ENCODE assay signal across 10 mouse cellular contexts in the genomic region with DNA sequence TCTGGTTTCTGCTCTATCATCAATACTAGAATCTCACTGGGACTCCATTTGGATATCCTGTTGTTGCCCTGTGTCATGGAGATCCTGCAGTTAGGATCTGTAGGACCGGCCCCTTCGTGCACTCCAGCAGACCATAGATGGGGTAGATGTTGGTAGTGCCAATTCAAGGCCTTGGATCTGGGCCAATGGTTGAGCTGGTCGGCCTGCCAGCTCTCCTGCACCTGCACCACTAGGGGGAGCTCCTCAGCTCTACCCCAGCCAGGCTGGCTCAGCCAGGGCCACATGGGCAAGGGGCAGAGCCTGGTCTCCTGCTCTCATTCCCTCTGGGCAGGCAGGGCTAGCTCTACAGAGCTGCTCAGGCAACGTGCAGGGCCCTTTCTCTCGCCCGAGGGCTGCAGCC.
A peak's percentile ranks its signal among the peaks of the same experiment; 100 is the strongest.
DNase-seq lines count a peak whose midpoint lies in the region; ATAC-seq and TF ChIP-seq lines count a peak whose summit lies in the region.
"Had no signal": no experiment of that assay in that cellular context is flagged by ENCODE, and none has a peak within 500 bp of the region (broad histone marks: within the 10 kb centered on the region; RNA-seq: fewer than 3 reads in every experiment).

No protein-coding gene starts in this region.

- H3K36me3 ChIP-seq in hindbrain, embryonic 11.5 days (ENCODE audit: control insufficient read depth, insufficient read depth, low read length): no peaks in the 10 kb centered on the region
- no peaks in the 10 kb centered on the region for H3K36me3 ChIP-seq in hindbrain, embryonic 12.5 days
- H3K36me3 ChIP-seq in E14TG2a.4 (ENCODE audit: insufficient read depth, low read length): no peaks in the 10 kb centered on the region
- no peaks in the 10 kb centered on the region for H3K36me3 ChIP-seq in thymus, adult 2 months (ENCODE audit: control insufficient read depth, insufficient read depth, low read length)
- H3K36me3 ChIP-seq: embryonic facial prominence, embryonic 15.5 days had no signal

- peak; percentile 16 for DNase-seq in hindbrain, embryonic 11.5 days (ENCODE audit: low spot score)
- peak; percentile 66 for DNase-seq in induced T-regulatory cell, adult 2 months (ENCODE audit: low read depth)
- peak; percentile 68 for DNase-seq in thymus, adult 2 months
- DNase-seq in neural tube, embryonic 10.5 days (ENCODE audit: extremely low spot score, low spot score): no peak

- H3K9ac ChIP-seq in hindbrain, embryonic 11.5 days (ENCODE audit: low read depth, low read length): no peak overlapping the region
- H3K9ac ChIP-seq in hindbrain, embryonic 12.5 days: no peak overlapping the region
- H3K9ac ChIP-seq: embryonic facial prominence, embryonic 15.5 days; lung, embryonic 15.5 days had no signal

- H3K4me3 ChIP-seq in hindbrain, embryonic 11.5 days (ENCODE audit: low read depth, low read length): no peak overlapping the region
- no peak overlapping the region for H3K4me3 ChIP-seq in hindbrain, embryonic 12.5 days
- H3K4me3 ChIP-seq in E14TG2a.4 (replicated peaks; ENCODE audit: low read length): no peak overlapping the region
- no peak overlapping the region for H3K4me3 ChIP-seq in bone marrow macrophage, adult 2 months (ENCODE audit: insufficient read depth, low read length)
- H3K4me3 ChIP-seq in thymus, adult 2 months (ENCODE audit: control insufficient read depth, insufficient read depth, low read length): no peak overlapping the region
- H3K4me3 ChIP-seq: embryonic facial prominence, embryonic 15.5 days; lung, embryonic 15.5 days had no signal

- H3K27ac ChIP-seq in hindbrain, embryonic 11.5 days (ENCODE audit: low read depth, low read length): no peak overlapping the region
- no peak overlapping the region for H3K27ac ChIP-seq in hindbrain, embryonic 12.5 days
- no peak overlapping the region for H3K27ac ChIP-seq in bone marrow macrophage, adult 2 months (ENCODE audit: insufficient read depth, low read depth, low read length)
- H3K27ac ChIP-seq in thymus, adult 2 months (ENCODE audit: control insufficient read depth, insufficient read depth, low read length): no peak overlapping the region
- H3K27ac ChIP-seq: embryonic facial prominence, embryonic 15.5 days; lung, embryonic 15.5 days had no signal

- no peak for ATAC-seq in hindbrain, embryonic 11.5 days (ENCODE audit: low FRiP score)
- ATAC-seq in hindbrain, embryonic 12.5 days (ENCODE audit: low FRiP score): no peak
- peak; percentile 92 for ATAC-seq in megakaryocyte, adult 5-6 weeks (ENCODE audit: poor library complexity, severe bottlenecking)

- no peak for TF ChIP-seq POLR2A in bone marrow macrophage, adult 2 months (IDR thresholded peaks at IDR 0.05; ENCODE audit: borderline replicate concordance, low read depth, low read length)
- no peak for TF ChIP-seq POLR2A in thymus, adult 2 months (IDR thresholded peaks at IDR 0.05; ENCODE audit: control insufficient read depth, extremely low read depth, insufficient read depth, low read length, poor library complexity)

- H3K27me3 ChIP-seq in hindbrain, embryonic 11.5 days (ENCODE audit: control insufficient read depth, insufficient read depth, low read length): no peaks in the 10 kb centered on the region
- no peaks in the 10 kb centered on the region for H3K27me3 ChIP-seq in hindbrain, embryonic 12.5 days
- H3K27me3 ChIP-seq in E14TG2a.4 (ENCODE audit: insufficient read depth, low read length): no peaks in the 10 kb centered on the region
- no peaks in the 10 kb centered on the region for H3K27me3 ChIP-seq in thymus, adult 2 months (ENCODE audit: control insufficient read depth, insufficient read depth, low read length)
- H3K27me3 ChIP-seq: embryonic facial prominence, embryonic 15.5 days; lung, embryonic 15.5 days had no signal

- no peak overlapping the region for H3K4me2 ChIP-seq in hindbrain, embryonic 11.5 days (replicated peaks; ENCODE audit: low read depth, low read length)
- no peak overlapping the region for H3K4me2 ChIP-seq in hindbrain, embryonic 12.5 days (replicated peaks)
- H3K4me2 ChIP-seq: embryonic facial prominence, embryonic 15.5 days; lung, embryonic 15.5 days had no signal

- TF ChIP-seq CTCF in E14TG2a.4 (conservative IDR thresholded peaks at IDR 0.05; ENCODE audit: low read length): peak; percentile 81
- peak; percentile 73 for TF ChIP-seq CTCF in bone marrow macrophage, adult 2 months (IDR thresholded peaks at IDR 0.05; ENCODE audit: low read depth, low read length)
- TF ChIP-seq CTCF in thymus, adult 2 months (IDR thresholded peaks at IDR 0.05; ENCODE audit: borderline replicate concordance, control insufficient read depth, extremely low read depth, insufficient read depth, low read length, poor library complexity): peak; percentile 96

- no peaks in the 10 kb centered on the region for H3K4me1 ChIP-seq in hindbrain, embryonic 11.5 days (replicated peaks; ENCODE audit: control insufficient read depth, insufficient read depth, low read length)
- no peaks in the 10 kb centered on the region for H3K4me1 ChIP-seq in hindbrain, embryonic 12.5 days
- H3K4me1 ChIP-seq in E14TG2a.4 (replicated peaks; ENCODE audit: low read depth, low read length): no peaks in the 10 kb centered on the region
- H3K4me1 ChIP-seq in bone marrow macrophage, adult 2 months (ENCODE audit: control insufficient read depth, insufficient read depth, low read length): no peaks in the 10 kb centered on the region
- no peaks in the 10 kb centered on the region for H3K4me1 ChIP-seq in thymus, adult 2 months (replicated peaks; ENCODE audit: control insufficient read depth, insufficient read depth, low read length)
- H3K4me1 ChIP-seq: embryonic facial prominence, embryonic 15.5 days; lung, embryonic 15.5 days had no signal

- no peaks in the 10 kb centered on the region for H3K9me3 ChIP-seq in hindbrain, embryonic 11.5 days (ENCODE audit: control insufficient read depth, low read length)
- H3K9me3 ChIP-seq in hindbrain, embryonic 12.5 days (replicated peaks): no peaks in the 10 kb centered on the region
- H3K9me3 ChIP-seq in E14TG2a.4 (ENCODE audit: low read length): no peaks in the 10 kb centered on the region
- H3K9me3 ChIP-seq: embryonic facial prominence, embryonic 15.5 days; lung, embryonic 15.5 days had no signal

- WGBS in hindbrain, embryonic 11.5 days: 89% methylated on average over 6 of the region's 6 CpGs
- 88% methylated on average over 6 of the region's 6 CpGs for WGBS in hindbrain, embryonic 12.5 days
- 74% methylated on average over 6 of the region's 6 CpGs for WGBS in thymus, adult 2 months
